Mouse (Mus musculus) hindbrain, embryonic 14.5 days (tissue): ENCODE data around the gene Mreg. TPM values are rescaled to one million over a fixed set of nuclear protein-coding genes. Genes with fewer than 3 reads are reported as not detected.
A peak's percentile ranks its signal among the peaks of the same experiment; 100 is the strongest.

Experiments
- ATAC-seq: fragments of 200-750 bp; cut with Nextera tagmentation; 2 replicates; pipeline ENCODE4 v1.8.0; 2017; ENCODE audit warnings: moderate number of reproducible peaks, mild to moderate bottlenecking, moderate TSS enrichment, moderate library complexity; ENCODE audit not compliant: low FRiP score
- DNase-seq: peaks from one replicate; pipeline ENCODE4 v3.0.0-alpha.2; 2015; ENCODE audit warnings: low spot score
- H3K27ac ChIP-seq: fragments of 300-500 bp; sonication (generic); 2 replicates; pipeline ENCODE4 v1.5.1; 2014; ENCODE audit warnings: mild to moderate bottlenecking, moderate library complexity
- H3K27me3 ChIP-seq: fragments of 300-500 bp; sonication (generic); 2 replicates; pipeline ENCODE4 v1.6.1; 2014; ENCODE audit warnings: mild to moderate bottlenecking, low read length, mixed read lengths; ENCODE audit not compliant: control insufficient read depth, insufficient read depth
- H3K36me3 ChIP-seq: fragments of 300-500 bp; sonication (generic); replicated peaks from 2 replicates; pipeline ENCODE4 v1.6.1; 2014; ENCODE audit not compliant: control insufficient read depth, insufficient read depth
- H3K4me1 ChIP-seq: fragments of 300-500 bp; sonication (generic); replicated peaks from 2 replicates; pipeline ENCODE4 v1.6.1; 2014; ENCODE audit warnings: antibody characterized with exemption, low read length, mixed read lengths; ENCODE audit not compliant: control insufficient read depth, insufficient read depth
- H3K4me2 ChIP-seq: fragments of 300-500 bp; sonication (generic); replicated peaks from 2 replicates; pipeline ENCODE4 v1.6.1; 2014; ENCODE audit warnings: mild to moderate bottlenecking, moderate library complexity
- H3K4me3 ChIP-seq: fragments of 300-500 bp; sonication (generic); replicated peaks from 2 replicates; pipeline ENCODE4 v1.5.1; 2014; ENCODE audit warnings: mild to moderate bottlenecking, low read length
- H3K9ac ChIP-seq: fragments of 300-500 bp; sonication (generic); 2 replicates; pipeline ENCODE4 v1.6.1; 2014
- H3K9me3 ChIP-seq: fragments of 300-500 bp; sonication (generic); 2 replicates; pipeline ENCODE4 v1.6.1; 2016; ENCODE audit warnings: low read length; ENCODE audit not compliant: control insufficient read depth
- WGBS: fragments of 180-500 bp; shearing (Covaris S2); extraction: QIAGEN DNeasy Blood & Tissue Kit; methylation state at CpG from one replicate; pipeline ENCODE4 v1.1.7; 2014; 5-methylcytosine and 5-hydroxymethylcytosine counted together
- polyA plus RNA-seq: library from polyadenylated mRNA; unstranded; fragments of >200 nt; fragmentation: Nextera tagmentation; extraction: Ambion mirVana; gene quantifications from 2 replicates; pipeline ENCODE4 v1.2.1, GENCODE M21; 2014

Gene Mreg
- polyA plus RNA-seq, 1 experiment from 2014 or later = 2.7 TPM

- Histone ChIP-seq H3K27ac (no peak overlapping the region), H3K9me3 (no peaks in the 10 kb centered on the region), H3K4me1 (no peaks in the 10 kb centered on the region), H3K27me3 (no peaks in the 10 kb centered on the region), H3K9ac (no peak overlapping the region), H3K4me3 (no peak overlapping the region), H3K4me2 (no peak overlapping the region), H3K36me3 (no peaks in the 10 kb centered on the region)
- ATAC-seq (no peak), DNase-seq (no peak)
- WGBS = 98% methylated on average over 5 of the region's 5 CpGs
These were observed 45.7 kb downstream of the Mreg start for GRCm38 (mm10) chr1:72166468-72166814.

GRCm38 (mm10) chr1:72165723-72166467, 46.2 kb downstream of the Mreg start:
- Histone ChIP-seq H3K4me2 (no peak overlapping the region), H3K4me3 (no peak overlapping the region), H3K27ac (no peak overlapping the region), H3K9ac (no peak overlapping the region), H3K27me3 (no peaks in the 10 kb centered on the region), H3K9me3 (no peaks in the 10 kb centered on the region), H3K36me3 (no peaks in the 10 kb centered on the region), H3K4me1 (no peaks in the 10 kb centered on the region)
- WGBS = 90% methylated on average over 20 of the region's 20 CpGs
- ATAC-seq (no peak), DNase-seq (no peak)

- ATAC-seq (no peak), DNase-seq (no peak)
- no peak overlapping the region for H3K4me3 ChIP-seq
- H3K4me2 ChIP-seq = no peak overlapping the region
- H3K36me3 ChIP-seq = no peaks in the 10 kb centered on the region
- H3K4me1 ChIP-seq = no peaks in the 10 kb centered on the region
- H3K27ac ChIP-seq = no peak overlapping the region
- H3K9ac ChIP-seq = no peak overlapping the region
- 90% methylated on average over 7 of the region's 7 CpGs for WGBS
- no peaks in the 10 kb centered on the region for H3K9me3 ChIP-seq
- no peaks in the 10 kb centered on the region for H3K27me3 ChIP-seq
These were observed 51.8 kb downstream of the Mreg start for GRCm38 (mm10) chr1:72160321-72160720.

GRCm38 (mm10) chr1:72145041-72145440, 67.1 kb downstream of the Mreg start:
- H3K27me3 ChIP-seq = no peaks in the 10 kb centered on the region
- no peaks in the 10 kb centered on the region for H3K36me3 ChIP-seq
- DNase-seq (no peak), ATAC-seq (no peak)
- no peak overlapping the region for H3K4me2 ChIP-seq
- H3K9ac ChIP-seq = no peak overlapping the region
- H3K4me1 ChIP-seq = no peaks in the 10 kb centered on the region
- no peak overlapping the region for H3K27ac ChIP-seq
- H3K4me3 ChIP-seq = no peak overlapping the region
- H3K9me3 ChIP-seq = no peaks in the 10 kb centered on the region

- 93% methylated on average over 4 of the region's 4 CpGs for WGBS
- Histone ChIP-seq H3K4me1 (no peaks in the 10 kb centered on the region), H3K27me3 (no peaks in the 10 kb centered on the region), H3K9ac (no peak overlapping the region), H3K4me3 (no peak overlapping the region), H3K4me2 (no peak overlapping the region), H3K27ac (no peak overlapping the region), H3K9me3 (no peaks in the 10 kb centered on the region), H3K36me3 (no peaks in the 10 kb centered on the region)
- ATAC-seq (no peak), DNase-seq (no peak)
These were observed 67.7 kb downstream of the Mreg start for GRCm38 (mm10) chr1:72144426-72144825.

- ATAC-seq (peak; percentile 88), DNase-seq (peak; percentile 95)
- Histone ChIP-seq H3K9me3 (no peaks in the 10 kb centered on the region), H3K4me2 (peak overlapping the region; percentile 41), H3K36me3 (no peaks in the 10 kb centered on the region), H3K4me3 (peak overlapping the region; percentile 13; the same call in 1 of the 2 replicates), H3K4me1 (no peaks in the 10 kb centered on the region), H3K9ac (peak overlapping the region; percentile 49), H3K27ac (0 out of 2 replicates have a peak overlapping the region, but pooled peaks have one; percentile 41), H3K27me3 (no peaks in the 10 kb centered on the region)
- 4% methylated on average over 11 of the region's 11 CpGs for WGBS
These were observed 70.1 kb downstream of the Mreg start for GRCm38 (mm10) chr1:72141893-72142480.

- WGBS = 96% methylated on average over 10 of the region's 10 CpGs
- no peaks in the 10 kb centered on the region for H3K36me3 ChIP-seq
- H3K4me2 ChIP-seq = no peak overlapping the region
These were observed 76.0 kb downstream of the Mreg start for GRCm38 (mm10) chr1:72136101-72136500.

GRCm38 (mm10) chr1:72134534-72134933, 77.6 kb downstream of the Mreg start:
- no peak overlapping the region for H3K27ac ChIP-seq
- H3K4me2 ChIP-seq = no peak overlapping the region
- H3K4me3 ChIP-seq = no peak overlapping the region
- 0 out of 2 replicates have a peak, but pooled peaks cover 5% of the 10 kb centered on the region for H3K9me3 ChIP-seq
- WGBS = 60% methylated on average over 1 of the region's 1 CpGs
- no peaks in the 10 kb centered on the region for H3K36me3 ChIP-seq
- H3K27me3 ChIP-seq = no peaks in the 10 kb centered on the region
- ATAC-seq (no peak), DNase-seq (no peak)
- no peaks in the 10 kb centered on the region for H3K4me1 ChIP-seq
- no peak overlapping the region for H3K9ac ChIP-seq

More at GRCm38 (mm10) chr1:72136101-72136500, 76.0 kb downstream of the Mreg start:
- no peak for DNase-seq
- H3K27me3 ChIP-seq = no peaks in the 10 kb centered on the region
- 0 out of 2 replicates have a peak, but pooled peaks cover 5% of the 10 kb centered on the region for H3K9me3 ChIP-seq
- no peaks in the 10 kb centered on the region for H3K4me1 ChIP-seq
- H3K4me3 ChIP-seq = no peak overlapping the region
- no peak for ATAC-seq
- no peak overlapping the region for H3K9ac ChIP-seq
- H3K27ac ChIP-seq = no peak overlapping the region

GRCm38 (mm10) chr1:72123434-72124297, 88.4 kb downstream of the Mreg start:
- peak overlapping the region; percentile 22 for H3K4me3 ChIP-seq
- no peak overlapping the region for H3K27ac ChIP-seq
- peak; percentile 88 for ATAC-seq
- no peaks in the 10 kb centered on the region for H3K9me3 ChIP-seq
- H3K9ac ChIP-seq = peak overlapping the region; percentile 28; the same call in 1 of the 2 replicates
- H3K36me3 ChIP-seq = no peaks in the 10 kb centered on the region
- H3K4me2 ChIP-seq = peak overlapping the region; percentile 43
- H3K4me1 ChIP-seq = no peaks in the 10 kb centered on the region
- WGBS = 25% methylated on average over 23 of the region's 23 CpGs
- no peaks in the 10 kb centered on the region for H3K27me3 ChIP-seq
- DNase-seq = peak; percentile 99
